Mouse (Mus musculus): Measurements from ENCODE around the gene Shh. TPM values are rescaled to one million over a fixed set of nuclear protein-coding genes. Genes with fewer than 3 reads are reported as not detected.

Gene Shh
- polyA plus RNA-seq (2014; fragmentation: Nextera tagmentation; extraction: Ambion mirVana): 1.2 and 1.3 TPM in 2 replicates

GRCm38 (mm10) chr5:28466760-28467306, at the start of gene Shh:
TSS of gene Shh (minus strand) at chr5:28467256.
- no peak within 1 kb of the TSS for H3K27ac ChIP-seq (replicated peaks; ENCODE audit: low read depth, low read length)
- H3K36me3 ChIP-seq (ENCODE audit: control insufficient read depth, insufficient read depth, low read length): no peaks in the 10 kb centered on the region
- peak within 1 kb of the TSS; percentile 20 for H3K4me3 ChIP-seq (ENCODE audit: low read depth, low read length)
- DNase-seq (ENCODE audit: low spot score) (peak; percentile 52), ATAC-seq (ENCODE audit: insufficient number of reproducible peaks, low FRiP score, low TSS enrichment, low read depth) (no peak)
- WGBS: under 1% methylated on average over 31 of the region's 31 CpGs
- no peaks in the 10 kb centered on the region for H3K9me3 ChIP-seq (ENCODE audit: control insufficient read depth, low read length)
- H3K27me3 ChIP-seq (ENCODE audit: control insufficient read depth, insufficient read depth, low read length): peaks cover 70% of the 10 kb centered on the region
- H3K9ac ChIP-seq (ENCODE audit: low read length): no peak within 1 kb of the TSS
- peaks cover 11% of the 10 kb centered on the region; the same call in 1 of the 2 replicates for H3K4me1 ChIP-seq (ENCODE audit: control insufficient read depth, insufficient read depth, low read length)
- peak within 1 kb of the TSS; percentile 37 for H3K4me2 ChIP-seq (ENCODE audit: low read depth, severe bottlenecking)

GRCm38 (mm10) chr5:28500792-28501439, 33.9 kb upstream of the Shh start:
- peak; percentile 39; the same call in 1 of the 2 replicates for ATAC-seq (ENCODE audit: insufficient number of reproducible peaks, low FRiP score, low TSS enrichment, low read depth)
- 76% methylated on average over 4 of the region's 4 CpGs for WGBS

GRCm38 (mm10) chr5:28498846-28499245, 31.8 kb upstream of the Shh start:
- Histone ChIP-seq H3K9me3 (ENCODE audit: control insufficient read depth, low read length) (no peaks in the 10 kb centered on the region), H3K4me2 (ENCODE audit: low read depth, severe bottlenecking) (no peak overlapping the region), H3K27me3 (ENCODE audit: control insufficient read depth, insufficient read depth, low read length) (no peaks in the 10 kb centered on the region), H3K4me3 (ENCODE audit: low read depth, low read length) (no peak overlapping the region), H3K9ac (ENCODE audit: low read length) (no peak overlapping the region), H3K4me1 (ENCODE audit: control insufficient read depth, insufficient read depth, low read length) (no peaks in the 10 kb centered on the region), H3K27ac (replicated peaks; ENCODE audit: low read depth, low read length) (no peak overlapping the region), H3K36me3 (ENCODE audit: control insufficient read depth, insufficient read depth, low read length) (no peaks in the 10 kb centered on the region)
- DNase-seq (ENCODE audit: low spot score) (no peak), ATAC-seq (ENCODE audit: insufficient number of reproducible peaks, low FRiP score, low TSS enrichment, low read depth) (no peak)
- WGBS: 90% methylated on average over 4 of the region's 4 CpGs

More at GRCm38 (mm10) chr5:28500792-28501439, 33.9 kb upstream of the Shh start:
- Histone ChIP-seq H3K4me2 (ENCODE audit: low read depth, severe bottlenecking) (no peak overlapping the region), H3K9me3 (ENCODE audit: control insufficient read depth, low read length) (no peaks in the 10 kb centered on the region), H3K4me1 (ENCODE audit: control insufficient read depth, insufficient read depth, low read length) (no peaks in the 10 kb centered on the region), H3K27ac (replicated peaks; ENCODE audit: low read depth, low read length) (no peak overlapping the region), H3K27me3 (ENCODE audit: control insufficient read depth, insufficient read depth, low read length) (no peaks in the 10 kb centered on the region), H3K4me3 (ENCODE audit: low read depth, low read length) (no peak overlapping the region), H3K36me3 (ENCODE audit: control insufficient read depth, insufficient read depth, low read length) (no peaks in the 10 kb centered on the region), H3K9ac (ENCODE audit: low read length) (no peak overlapping the region)
- no peak for DNase-seq (ENCODE audit: low spot score)

GRCm38 (mm10) chr5:28495712-28496650, 28.9 kb upstream of the Shh start:
- no peak overlapping the region for H3K4me2 ChIP-seq (ENCODE audit: low read depth, severe bottlenecking)
- no peak for ATAC-seq (ENCODE audit: insufficient number of reproducible peaks, low FRiP score, low TSS enrichment, low read depth)
- WGBS: 83% methylated on average over 3 of the region's 3 CpGs

GRCm38 (mm10) chr5:28493550-28493949, 26.5 kb upstream of the Shh start:
- H3K4me2 ChIP-seq (ENCODE audit: low read depth, severe bottlenecking): no peak overlapping the region
- no peak overlapping the region for H3K9ac ChIP-seq (ENCODE audit: low read length)
- H3K27ac ChIP-seq (replicated peaks; ENCODE audit: low read depth, low read length): no peak overlapping the region
- WGBS: 75% methylated on average over 3 of the region's 3 CpGs
- H3K36me3 ChIP-seq (ENCODE audit: control insufficient read depth, insufficient read depth, low read length): no peaks in the 10 kb centered on the region
- no peak for DNase-seq (ENCODE audit: low spot score)
- no peaks in the 10 kb centered on the region for H3K27me3 ChIP-seq (ENCODE audit: control insufficient read depth, insufficient read depth, low read length)
- no peak overlapping the region for H3K4me3 ChIP-seq (ENCODE audit: low read depth, low read length)
- no peak for ATAC-seq (ENCODE audit: insufficient number of reproducible peaks, low FRiP score, low TSS enrichment, low read depth)
- H3K9me3 ChIP-seq (ENCODE audit: control insufficient read depth, low read length): no peaks in the 10 kb centered on the region
- H3K4me1 ChIP-seq (ENCODE audit: control insufficient read depth, insufficient read depth, low read length): no peaks in the 10 kb centered on the region

More at GRCm38 (mm10) chr5:28495712-28496650, 28.9 kb upstream of the Shh start:
- H3K27ac ChIP-seq (replicated peaks; ENCODE audit: low read depth, low read length): no peak overlapping the region
- H3K9me3 ChIP-seq (ENCODE audit: control insufficient read depth, low read length): no peaks in the 10 kb centered on the region
- H3K4me3 ChIP-seq (ENCODE audit: low read depth, low read length): no peak overlapping the region
- no peaks in the 10 kb centered on the region for H3K36me3 ChIP-seq (ENCODE audit: control insufficient read depth, insufficient read depth, low read length)
- DNase-seq (ENCODE audit: low spot score): no peak
- no peaks in the 10 kb centered on the region for H3K4me1 ChIP-seq (ENCODE audit: control insufficient read depth, insufficient read depth, low read length)
- no peaks in the 10 kb centered on the region for H3K27me3 ChIP-seq (ENCODE audit: control insufficient read depth, insufficient read depth, low read length)
- H3K9ac ChIP-seq (ENCODE audit: low read length): no peak overlapping the region

- Histone ChIP-seq H3K4me3 (ENCODE audit: low read depth, low read length) (no peak overlapping the region), H3K36me3 (ENCODE audit: control insufficient read depth, insufficient read depth, low read length) (no peaks in the 10 kb centered on the region), H3K9ac (ENCODE audit: low read length) (no peak overlapping the region), H3K4me2 (ENCODE audit: low read depth, severe bottlenecking) (no peak overlapping the region), H3K9me3 (ENCODE audit: control insufficient read depth, low read length) (no peaks in the 10 kb centered on the region), H3K27me3 (ENCODE audit: control insufficient read depth, insufficient read depth, low read length) (no peaks in the 10 kb centered on the region), H3K27ac (replicated peaks; ENCODE audit: low read depth, low read length) (no peak overlapping the region), H3K4me1 (ENCODE audit: control insufficient read depth, insufficient read depth, low read length) (no peaks in the 10 kb centered on the region)
- WGBS: 69% methylated on average over 3 of the region's 3 CpGs
- DNase-seq (ENCODE audit: low spot score) (no peak), ATAC-seq (ENCODE audit: insufficient number of reproducible peaks, low FRiP score, low TSS enrichment, low read depth) (no peak)
Observed at GRCm38 (mm10) chr5:28482991-28483390, 15.9 kb upstream of the Shh start.

- no peak overlapping the region for H3K27ac ChIP-seq (replicated peaks; ENCODE audit: low read depth, low read length)
- WGBS: 68% methylated on average over 2 of the region's 2 CpGs
- no peak for DNase-seq (ENCODE audit: low spot score)
- no peaks in the 10 kb centered on the region for H3K4me1 ChIP-seq (ENCODE audit: control insufficient read depth, insufficient read depth, low read length)
- no peak overlapping the region for H3K4me3 ChIP-seq (ENCODE audit: low read depth, low read length)
- H3K4me2 ChIP-seq (ENCODE audit: low read depth, severe bottlenecking): no peak overlapping the region
- no peaks in the 10 kb centered on the region for H3K9me3 ChIP-seq (ENCODE audit: control insufficient read depth, low read length)
- no peaks in the 10 kb centered on the region for H3K27me3 ChIP-seq (ENCODE audit: control insufficient read depth, insufficient read depth, low read length)
- no peak overlapping the region for H3K9ac ChIP-seq (ENCODE audit: low read length)
- no peak for ATAC-seq (ENCODE audit: insufficient number of reproducible peaks, low FRiP score, low TSS enrichment, low read depth)
- no peaks in the 10 kb centered on the region for H3K36me3 ChIP-seq (ENCODE audit: control insufficient read depth, insufficient read depth, low read length)
Observed at GRCm38 (mm10) chr5:28481730-28482129, 14.7 kb upstream of the Shh start.

Data from limb, embryonic 11.5 days (tissue).